ENCODE assay signal across 8 mouse cellular contexts in the genomic region with DNA sequence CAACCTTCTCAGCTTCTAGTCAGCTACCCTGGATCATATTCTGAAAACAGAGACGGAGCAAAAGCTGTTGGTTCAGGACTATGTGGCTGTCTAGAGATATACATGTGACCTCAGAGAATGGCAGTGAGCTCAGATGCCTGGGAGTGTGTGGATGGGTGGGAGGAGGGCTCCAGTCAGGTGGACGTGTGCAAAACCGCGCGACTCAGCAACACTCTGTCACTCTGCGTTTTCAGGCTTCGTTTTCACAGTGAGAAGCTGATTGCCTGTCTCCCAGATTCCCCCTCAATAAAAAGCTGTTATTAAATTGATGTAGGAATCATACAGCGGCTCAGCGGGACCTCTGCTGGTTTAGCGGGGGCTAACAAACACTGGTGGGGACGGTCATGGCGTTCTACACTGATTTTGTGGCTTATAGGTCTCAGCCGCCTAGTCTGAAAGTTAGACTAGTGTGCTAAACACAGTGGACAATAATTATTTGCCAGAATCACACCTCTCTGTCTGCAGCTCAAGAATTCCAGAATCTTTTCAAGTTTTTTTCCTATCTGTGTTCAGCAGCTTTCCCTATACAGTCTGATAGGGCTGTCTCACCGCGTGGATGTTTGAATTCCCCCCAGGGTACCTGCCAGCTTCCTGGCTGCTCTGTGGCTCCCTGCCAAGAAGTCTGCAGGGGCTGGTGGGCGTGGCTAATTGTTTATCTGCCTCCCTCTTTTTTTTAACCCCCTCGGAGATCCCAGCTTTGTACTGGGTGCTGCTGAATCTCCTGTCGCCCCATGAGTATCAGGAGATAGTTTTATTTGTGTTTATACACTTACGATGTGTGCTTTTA. TPM values are rescaled to one million over a fixed set of nuclear protein-coding genes. Genes with fewer than 3 reads are reported as not detected.
DNase-seq lines count a peak whose midpoint lies in the region; ATAC-seq and TF ChIP-seq lines count a peak whose summit lies in the region.

No protein-coding gene starts in this region.

- TF ChIP-seq CTCF in kidney, postnatal 0 days (IDR thresholded peaks at IDR 0.05; ENCODE audit: low read depth): no peak

- H3K36me3 ChIP-seq in kidney, postnatal 0 days (ENCODE audit: insufficient read depth, low read length): no peaks in the 10 kb centered on the region
- H3K36me3 ChIP-seq in hindbrain, embryonic 14.5 days (replicated peaks; ENCODE audit: control insufficient read depth, insufficient read depth): no peaks in the 10 kb centered on the region

- WGBS in kidney, postnatal 0 days: 7% methylated on average over 19 of the region's 19 CpGs
- WGBS in hindbrain, embryonic 14.5 days: 6% methylated on average over 19 of the region's 19 CpGs

- no peak; the same call in 1 of the 2 replicates for ATAC-seq in kidney, postnatal 0 days (replicated peaks; ENCODE audit: low FRiP score, low read depth)
- ATAC-seq in hindbrain, embryonic 14.5 days (ENCODE audit: low FRiP score): peak; percentile 63

- intact Hi-C loops in gastrocnemius, postnatal 14 days (cut with DNase I; ENCODE audit: low total_unique reads): no loop called here

- peak overlapping the region; percentile 21 for H3K4me3 ChIP-seq in kidney, postnatal 0 days (replicated peaks; ENCODE audit: low read depth, low read length)
- H3K4me3 ChIP-seq in hindbrain, embryonic 14.5 days (replicated peaks; ENCODE audit: low read length): peak overlapping the region; percentile 15

- peak; percentile 58 for DNase-seq in kidney, postnatal 0 days (ENCODE audit: low spot score)
- DNase-seq in kidney, adult 11 months: no peak
- peak; percentile 74 for DNase-seq in embryo, embryonic 11 days
- DNase-seq in hindbrain, embryonic 14.5 days (ENCODE audit: low spot score): peak; percentile 44
- peak; percentile 8 for DNase-seq in lung, postnatal 14 days
- DNase-seq in testis, postnatal 10 days (ENCODE audit: low spot score): peak; percentile 59
- no peak for DNase-seq in adrenal gland, postnatal 25 days
- DNase-seq in gastrocnemius, postnatal 14 days: no peak

- H3K4me2 ChIP-seq in kidney, postnatal 0 days (ENCODE audit: low read length): peak overlapping the region; percentile 49
- peak overlapping the region; percentile 54 for H3K4me2 ChIP-seq in hindbrain, embryonic 14.5 days (replicated peaks)

- H3K9ac ChIP-seq in kidney, postnatal 0 days (ENCODE audit: low read depth, low read length): 0 out of 2 replicates have a peak overlapping the region, but pooled peaks have one; percentile 13
- H3K9ac ChIP-seq in hindbrain, embryonic 14.5 days: peak overlapping the region; percentile 47

- peaks cover 5% of the 10 kb centered on the region; the same call in 1 of the 2 replicates for H3K4me1 ChIP-seq in kidney, postnatal 0 days (replicated peaks; ENCODE audit: insufficient read depth, low read length)
- peaks cover 17% of the 10 kb centered on the region for H3K4me1 ChIP-seq in hindbrain, embryonic 14.5 days (replicated peaks; ENCODE audit: control insufficient read depth, insufficient read depth, low read length)

- H3K27ac ChIP-seq in kidney, postnatal 0 days: no peak overlapping the region
- H3K27ac ChIP-seq in hindbrain, embryonic 14.5 days: peak overlapping the region; percentile 22; the same call in 1 of the 2 replicates

- no peaks in the 10 kb centered on the region for H3K27me3 ChIP-seq in kidney, postnatal 0 days (ENCODE audit: insufficient read depth, low read length)
- 0 out of 2 replicates have a peak, but pooled peaks cover 3% of the 10 kb centered on the region for H3K27me3 ChIP-seq in hindbrain, embryonic 14.5 days (ENCODE audit: control insufficient read depth, insufficient read depth, low read length)

- no peaks in the 10 kb centered on the region for H3K9me3 ChIP-seq in kidney, postnatal 0 days (replicated peaks; ENCODE audit: low read length)
- no peaks in the 10 kb centered on the region for H3K9me3 ChIP-seq in hindbrain, embryonic 14.5 days (ENCODE audit: control insufficient read depth, low read length)

RNA-seq across cellular contexts. Expression of gene Epb41l3, which starts 45.3 kb away (rescaled TPM):
- polyA plus RNA-seq in kidney, postnatal 0 days (2015; fragmentation: Nextera tagmentation; extraction: Ambion mirVana): 13.3 and 14.0 TPM in 2 replicates
- polyA plus RNA-seq in hindbrain, embryonic 14.5 days (2014; fragmentation: Nextera tagmentation; extraction: Ambion mirVana): 108 and 119 TPM in 2 replicates
- total RNA-seq in adrenal gland, postnatal 25 days (2021): 12.0 and 16.3 TPM in 2 replicates
- total RNA-seq in gastrocnemius, postnatal 14 days (2021): 1 to 10 TPM; 6.0 to 8.7 TPM

Comparison
In these comparisons a context has a peak if more than half of its experiments do, and no peak if none do; other contexts are left out.
1. DNase-seq: peak in kidney, postnatal 0 days (single experiment), embryo, embryonic 11 days (single experiment), hindbrain, embryonic 14.5 days (single experiment), lung, postnatal 14 days (single experiment) and testis, postnatal 10 days (single experiment); none in kidney, adult 11 months (single experiment), adrenal gland, postnatal 25 days (single experiment) and gastrocnemius, postnatal 14 days (single experiment).